Mouse (Mus musculus) kidney, embryonic 15.5 days (tissue): ENCODE results near the gene Btbd9. TPM values are rescaled to one million over a fixed set of nuclear protein-coding genes. Genes with fewer than 3 reads are reported as not detected.
"Not testable (repeated sequence)": the region's sequence is repeated elsewhere in the genome, so short reads cannot be mapped to it uniquely, and the experiment has no call there.

ENCODE experiments used
- ATAC-seq: fragments of 200-750 bp; cut with Nextera tagmentation; replicated peaks from 2 replicates; pipeline ENCODE4 v1.8.0; 2017; ENCODE audit warnings: moderate TSS enrichment; ENCODE audit not compliant: low FRiP score
- H3K27ac ChIP-seq: fragments of 300-500 bp; sonication (generic); 2 replicates; pipeline ENCODE4 v1.5.1; 2015; ENCODE audit warnings: mild to moderate bottlenecking, inconsistent platforms
- H3K27me3 ChIP-seq: fragments of 300-500 bp; sonication (generic); 2 replicates; pipeline ENCODE4 v1.6.1; 2015; ENCODE audit warnings: inconsistent platforms
- H3K36me3 ChIP-seq: fragments of 300-500 bp; sonication (generic); 2 replicates; pipeline ENCODE4 v1.6.1; 2015; ENCODE audit warnings: inconsistent platforms
- H3K4me1 ChIP-seq: fragments of 300-500 bp; sonication (generic); 2 replicates; pipeline ENCODE4 v1.6.1; 2015; ENCODE audit warnings: inconsistent platforms
- H3K4me2 ChIP-seq: fragments of 300-500 bp; sonication (generic); 2 replicates; pipeline ENCODE4 v1.6.1; 2015; ENCODE audit warnings: moderate library complexity, mild to moderate bottlenecking, inconsistent platforms
- H3K4me3 ChIP-seq: fragments of 300-500 bp; sonication (generic); replicated peaks from 2 replicates; pipeline ENCODE4 v1.5.1; 2015; ENCODE audit warnings: mild to moderate bottlenecking, inconsistent platforms
- H3K9ac ChIP-seq: fragments of 300-500 bp; sonication (generic); 2 replicates; pipeline ENCODE4 v1.6.1; 2015; ENCODE audit warnings: mild to moderate bottlenecking, inconsistent platforms
- H3K9me3 ChIP-seq: fragments of 300-500 bp; sonication (generic); replicated peaks from 2 replicates; pipeline ENCODE4 v1.6.1; 2016; ENCODE audit warnings: inconsistent platforms
- WGBS: fragments of 180-500 bp; shearing (Covaris S2); methylation state at CpG from one replicate; pipeline ENCODE4 v1.1.7; 2015; ENCODE audit warnings: mixed read lengths; 5-methylcytosine and 5-hydroxymethylcytosine counted together
- polyA plus RNA-seq: library from polyadenylated mRNA; unstranded; fragments of >200 nt; fragmentation: Nextera tagmentation; extraction: Ambion mirVana; gene quantifications from 2 replicates; pipeline ENCODE4 v1.2.1, GENCODE M21; 2015

Btbd9 gene
- polyA plus RNA-seq, 1 experiment from 2014 or later = 57.8 TPM

GRCm38 (mm10) chr17:30549899-30550773 lies 26.2 kb downstream of the Btbd9 start:
- Histone ChIP-seq H3K27me3 (no peaks in the 10 kb centered on the region), H3K9ac (no peak overlapping the region), H3K4me2 (no peak overlapping the region), H3K9me3 (no peaks in the 10 kb centered on the region), H3K4me3 (no peak overlapping the region), H3K36me3 (no peaks in the 10 kb centered on the region), H3K4me1 (peaks cover 15% of the 10 kb centered on the region), H3K27ac (peak overlapping the region; percentile 56; the same call in 1 of the 2 replicates)
- 55% methylated on average over 9 of the region's 9 CpGs for WGBS
- ATAC-seq = no peak

GRCm38 (mm10) chr17:30539098-30539497 lies 37.2 kb downstream of the Btbd9 start:
- peak overlapping the region; percentile 56 for H3K27ac ChIP-seq
- ATAC-seq = peak; percentile 49; the same call in 1 of the 2 replicates

DNA sequence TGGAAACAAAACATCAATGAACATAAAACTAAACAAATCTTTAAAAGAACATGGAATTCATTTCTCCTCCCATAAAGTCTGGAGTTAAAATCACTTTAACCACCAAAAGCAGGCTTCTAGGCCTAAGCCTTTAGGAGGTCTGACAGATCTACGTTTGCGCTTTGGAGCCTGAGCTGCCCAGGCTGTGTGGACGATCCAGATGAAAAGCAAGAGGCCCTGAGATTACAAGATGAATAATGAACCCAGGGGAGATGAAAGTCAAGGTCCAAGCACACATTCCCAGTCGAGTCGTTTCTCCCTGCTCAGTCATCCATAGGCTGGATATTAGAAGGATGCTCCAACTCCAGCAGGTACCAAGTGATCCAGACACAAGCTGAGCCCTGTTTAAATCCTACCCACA lies 39.6 kb downstream of the Btbd9 start:
- 47% methylated on average over 5 of the region's 5 CpGs for WGBS

More at GRCm38 (mm10) chr17:30539098-30539497, 37.2 kb downstream of the Btbd9 start:
- no peaks in the 10 kb centered on the region for H3K27me3 ChIP-seq
- no peak overlapping the region for H3K4me2 ChIP-seq
- peaks cover 23% of the 10 kb centered on the region for H3K4me1 ChIP-seq
- no peak overlapping the region for H3K9ac ChIP-seq
- no peaks in the 10 kb centered on the region for H3K36me3 ChIP-seq
- H3K9me3 ChIP-seq = no peaks in the 10 kb centered on the region
- no peak overlapping the region for H3K4me3 ChIP-seq
- 13% methylated on average over 8 of the region's 8 CpGs for WGBS

GRCm38 (mm10) chr17:30533098-30533497 lies 43.2 kb downstream of the Btbd9 start:
- H3K36me3 ChIP-seq = no peaks in the 10 kb centered on the region
- no peaks in the 10 kb centered on the region for H3K27me3 ChIP-seq
- ATAC-seq = no peak
- WGBS = 94% methylated on average over 2 of the region's 2 CpGs
- H3K9me3 ChIP-seq = no peaks in the 10 kb centered on the region
- H3K4me2 ChIP-seq = no peak overlapping the region
- no peak overlapping the region for H3K4me3 ChIP-seq
- H3K9ac ChIP-seq = no peak overlapping the region
- peaks cover 2% of the 10 kb centered on the region; the same call in 1 of the 2 replicates for H3K4me1 ChIP-seq
- H3K27ac ChIP-seq = no peak overlapping the region

More for the DNA sequence above, 39.6 kb downstream of the Btbd9 start:
- no peaks in the 10 kb centered on the region for H3K9me3 ChIP-seq
- no peak overlapping the region for H3K27ac ChIP-seq
- no peak for ATAC-seq
- no peak overlapping the region for H3K4me3 ChIP-seq
- no peak overlapping the region for H3K9ac ChIP-seq
- no peak overlapping the region for H3K4me2 ChIP-seq
- no peaks in the 10 kb centered on the region for H3K27me3 ChIP-seq
- H3K36me3 ChIP-seq = no peaks in the 10 kb centered on the region
- H3K4me1 ChIP-seq = peaks cover 22% of the 10 kb centered on the region

DNA sequence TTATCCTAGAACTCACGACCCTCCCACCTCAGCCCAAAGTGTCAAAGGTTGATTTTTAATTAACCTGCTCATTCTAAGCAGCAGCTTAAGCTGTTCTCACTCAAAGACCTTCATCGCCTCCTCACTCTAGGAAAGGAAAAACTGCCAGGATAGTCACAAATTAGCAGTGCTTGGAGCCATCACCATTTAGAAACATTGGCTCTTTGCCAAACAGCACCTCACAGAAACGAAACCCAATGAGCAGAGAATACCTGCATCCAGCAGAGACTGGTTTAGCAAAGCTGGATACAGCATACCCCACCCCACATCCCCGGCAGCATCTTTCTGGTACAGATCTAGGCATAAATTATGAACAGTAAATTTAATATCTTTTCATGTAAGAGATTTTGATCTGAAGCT lies 45.7 kb downstream of the Btbd9 start:
- Histone ChIP-seq H3K4me3 (no peak overlapping the region), H3K9ac (no peak overlapping the region), H3K4me2 (no peak overlapping the region), H3K4me1 (peaks cover 9% of the 10 kb centered on the region), H3K27ac (no peak overlapping the region), H3K9me3 (no peaks in the 10 kb centered on the region), H3K36me3 (peaks cover 11% of the 10 kb centered on the region; the same call in 1 of the 2 replicates), H3K27me3 (no peaks in the 10 kb centered on the region)
- WGBS = 54% methylated on average over 4 of the region's 4 CpGs
- ATAC-seq = no peak

DNA sequence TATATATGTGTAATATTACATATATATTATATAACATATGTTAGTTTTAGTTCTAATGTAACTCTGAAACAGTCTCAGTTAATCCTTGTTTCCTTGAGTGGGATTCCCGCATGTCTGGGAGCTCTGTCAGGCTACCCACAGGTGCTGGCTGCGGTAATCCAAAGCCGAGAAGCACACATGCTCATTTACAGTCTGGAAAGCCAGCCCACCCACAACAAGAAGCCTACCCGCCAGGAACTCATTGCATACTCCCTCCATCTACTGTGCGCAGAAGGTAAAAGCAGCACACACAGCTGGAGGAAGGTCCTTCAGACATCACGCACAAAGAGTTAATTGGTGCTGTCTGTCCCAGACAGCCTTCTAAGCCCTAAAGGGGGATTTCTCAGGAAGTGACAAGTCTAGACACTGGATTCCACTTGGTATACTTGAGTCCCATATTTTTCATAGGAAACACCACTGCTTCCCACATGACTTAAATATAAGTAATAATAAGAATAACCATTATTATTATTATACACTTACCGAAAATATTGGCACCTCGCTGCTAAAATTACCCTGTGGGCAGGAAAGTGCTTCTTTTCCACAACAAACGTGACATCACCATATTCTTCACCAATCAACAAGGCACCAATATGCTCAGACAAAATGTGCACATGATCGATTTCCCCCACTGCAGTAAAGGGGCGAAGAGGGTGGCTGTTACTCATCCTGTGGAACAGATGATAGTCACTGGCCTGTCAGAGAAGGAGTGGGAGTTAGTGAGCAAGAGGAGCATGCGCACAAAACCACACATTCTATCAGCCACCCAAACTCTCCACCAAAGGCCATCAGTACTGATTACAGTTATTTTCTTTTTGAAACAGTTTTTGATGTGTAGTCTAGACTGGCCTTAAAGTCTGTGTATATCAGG lies 46.4 kb downstream of the Btbd9 start:
- Histone ChIP-seq H3K27ac (no peak overlapping the region), H3K4me1 (peaks cover 12% of the 10 kb centered on the region), H3K9ac (no peak overlapping the region), H3K4me2 (no peak overlapping the region), H3K4me3 (no peak overlapping the region), H3K9me3 (no peaks in the 10 kb centered on the region), H3K27me3 (no peaks in the 10 kb centered on the region), H3K36me3 (peaks cover 11% of the 10 kb centered on the region; the same call in 1 of the 2 replicates)
- WGBS = 75% methylated on average over 12 of the region's 12 CpGs
- ATAC-seq = no peak

DNA sequence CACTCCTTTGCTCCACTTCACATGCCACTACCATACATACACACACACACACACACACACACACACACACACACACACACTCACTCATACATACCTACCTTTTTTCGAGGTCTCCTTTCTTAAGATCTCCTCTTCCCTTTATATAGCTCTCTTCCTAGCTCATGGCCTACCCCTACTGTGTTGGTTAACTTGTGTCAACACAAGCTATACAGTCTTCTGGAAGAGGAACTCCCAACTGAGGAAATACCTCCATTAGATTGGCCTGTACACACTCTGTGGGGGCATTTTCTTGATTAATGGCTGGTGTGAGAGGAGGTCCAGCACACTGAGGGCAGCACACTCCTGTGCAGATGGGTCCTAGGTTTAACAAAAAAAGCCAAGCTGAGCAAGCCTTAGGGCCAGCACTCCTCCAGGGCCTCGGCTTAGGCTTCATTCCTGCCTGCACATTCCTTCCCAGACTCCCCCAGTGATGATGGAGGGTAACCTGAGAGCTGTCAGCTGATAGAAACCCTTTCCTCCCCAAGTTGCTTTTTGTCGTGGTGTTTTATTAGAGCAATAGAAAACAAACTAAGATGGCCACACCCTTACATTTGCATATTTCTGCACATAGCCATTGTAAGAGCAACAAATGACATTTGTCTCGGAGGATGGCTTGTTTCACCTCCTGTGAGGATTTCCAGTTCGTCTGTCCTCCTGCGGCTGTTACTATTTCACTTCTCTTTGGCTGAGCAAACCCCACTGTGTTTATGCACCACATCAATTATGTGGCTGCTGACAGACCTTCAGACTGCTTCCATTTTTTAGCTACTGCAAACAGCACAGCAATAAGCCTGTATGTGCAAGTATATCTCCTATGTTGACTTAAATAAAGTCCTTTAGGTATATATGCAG lies 50.6 kb downstream of the Btbd9 start:
- ATAC-seq = no peak
- no peaks in the 10 kb centered on the region for H3K27me3 ChIP-seq
- peaks cover 14% of the 10 kb centered on the region; the same call in 1 of the 2 replicates for H3K36me3 ChIP-seq
- H3K4me1 ChIP-seq = peaks cover 16% of the 10 kb centered on the region
- 29% methylated on average over 6 of the region's 6 CpGs for WGBS
- no peak overlapping the region for H3K4me2 ChIP-seq
- no peaks in the 10 kb centered on the region for H3K9me3 ChIP-seq
- no peak overlapping the region for H3K9ac ChIP-seq
- no peak overlapping the region for H3K4me3 ChIP-seq
- no peak overlapping the region; the same call in 1 of the 2 replicates for H3K27ac ChIP-seq

GRCm38 (mm10) chr17:30524451-30524850 lies 51.8 kb downstream of the Btbd9 start:
- no peaks in the 10 kb centered on the region for H3K27me3 ChIP-seq
- H3K9me3 ChIP-seq = no peaks in the 10 kb centered on the region
- H3K27ac ChIP-seq = no peak overlapping the region
- H3K36me3 ChIP-seq = peaks cover 14% of the 10 kb centered on the region; the same call in 1 of the 2 replicates
- H3K4me3 ChIP-seq = no peak overlapping the region
- peaks cover 14% of the 10 kb centered on the region for H3K4me1 ChIP-seq
- WGBS = 76% methylated on average over 7 of the region's 7 CpGs
- no peak for ATAC-seq
- H3K9ac ChIP-seq = no peak overlapping the region
- H3K4me2 ChIP-seq = no peak overlapping the region

DNA sequence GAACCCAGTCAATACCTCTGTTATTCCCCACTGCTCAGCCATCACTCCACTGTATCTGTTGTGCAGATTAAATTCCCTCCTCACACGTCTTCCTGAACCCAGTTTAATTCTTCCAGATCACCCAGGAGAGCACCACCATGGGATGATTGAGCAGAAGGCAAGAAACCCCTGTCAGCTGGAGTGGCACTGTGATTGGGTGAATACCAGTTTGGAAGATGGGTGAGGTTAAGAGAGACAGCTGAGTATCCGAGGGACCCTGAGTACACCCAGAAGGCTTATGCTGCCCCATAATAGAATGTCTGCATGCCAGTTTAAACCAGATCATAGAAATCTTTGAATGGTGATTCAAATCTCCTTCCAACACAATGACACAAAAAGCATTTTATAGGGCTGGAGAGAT lies 52.5 kb downstream of the Btbd9 start:
- Histone ChIP-seq H3K27me3 (no peaks in the 10 kb centered on the region), H3K36me3 (peaks cover 14% of the 10 kb centered on the region; the same call in 1 of the 2 replicates), H3K4me3 (no peak overlapping the region), H3K4me1 (peaks cover 14% of the 10 kb centered on the region), H3K4me2 (no peak overlapping the region), H3K27ac (no peak overlapping the region), H3K9ac (no peak overlapping the region), H3K9me3 (no peaks in the 10 kb centered on the region)
- 77% methylated on average over 2 of the region's 2 CpGs for WGBS
- ATAC-seq = no peak

- ATAC-seq = no peak
- WGBS = 94% methylated on average over 9 of the region's 9 CpGs
Observed at GRCm38 (mm10) chr17:30522406-30523078, 53.7 kb downstream of the Btbd9 start.

DNA sequence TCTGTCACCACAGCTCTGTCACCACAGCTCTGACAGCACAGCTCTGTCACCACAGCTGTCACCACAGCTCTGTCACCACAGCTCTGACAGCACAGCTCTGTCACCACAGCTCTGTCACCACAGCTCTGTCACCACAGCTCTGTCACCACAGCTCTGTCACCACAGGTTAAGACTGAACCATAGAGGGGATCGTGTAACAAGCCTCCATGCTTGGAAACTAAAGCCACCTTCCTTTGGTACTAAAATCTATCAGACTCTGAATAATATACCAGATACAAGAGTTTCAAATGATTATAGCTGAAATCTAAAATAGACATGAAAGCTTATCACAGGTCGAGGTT lies 57.1 kb downstream of the Btbd9 start:
- H3K9ac ChIP-seq, H3K4me1 ChIP-seq, ATAC-seq, H3K4me3 ChIP-seq, H3K9me3 ChIP-seq, H3K27me3 ChIP-seq, H3K27ac ChIP-seq, H3K4me2 ChIP-seq: not testable (repeated sequence)
- WGBS = 68% methylated on average over 2 of the region's 2 CpGs
- peaks cover 16% of the 10 kb centered on the region for H3K36me3 ChIP-seq

More at GRCm38 (mm10) chr17:30522406-30523078, 53.7 kb downstream of the Btbd9 start:
- Histone ChIP-seq H3K36me3 (peaks cover 14% of the 10 kb centered on the region; the same call in 1 of the 2 replicates), H3K9ac (no peak overlapping the region), H3K27ac (no peak overlapping the region), H3K9me3 (no peaks in the 10 kb centered on the region), H3K4me2 (no peak overlapping the region), H3K4me1 (peaks cover 14% of the 10 kb centered on the region), H3K27me3 (no peaks in the 10 kb centered on the region), H3K4me3 (no peak overlapping the region)
